Mouse (Mus musculus) myocyte (in vitro differentiated cells): Measurements from ENCODE around the gene Trpm6. TPM values are rescaled to one million over a fixed set of nuclear protein-coding genes. Genes with fewer than 3 reads are reported as not detected.
A peak's percentile ranks its signal among the peaks of the same experiment; 100 is the strongest.

Experiments used
- H3K27me3 ChIP-seq: one replicate; pipeline ENCODE4 v1.6.1; 2011; ENCODE audit not compliant: control insufficient read depth, insufficient read depth, insufficient read length
- H3K36me3 ChIP-seq: one replicate; pipeline ENCODE4 v1.6.1; 2011; ENCODE audit not compliant: control insufficient read depth, insufficient read depth
- H3K4me2 ChIP-seq: one replicate; pipeline ENCODE4 v1.6.1; 2011; ENCODE audit warnings: low read depth, control low read depth
- H3K4me3 ChIP-seq: one replicate; pipeline ENCODE4 v1.5.1; 2011; ENCODE audit warnings: mild to moderate bottlenecking, control low read depth, moderate library complexity
- H3K79me2 ChIP-seq: one replicate; pipeline ENCODE4 v1.6.1; 2011; ENCODE audit not compliant: control insufficient read depth, insufficient read depth
- H3ac ChIP-seq: one replicate; pipeline ENCODE4 v1.6.1; 2011; ENCODE audit not compliant: control insufficient read depth, insufficient read length
- CEBPB ChIP-seq: IDR thresholded peaks from 2 replicates; pipeline ENCODE4 v1.6.1; 2011; ENCODE audit warnings: mild to moderate bottlenecking, moderate library complexity; ENCODE audit not compliant: poor library complexity, insufficient read depth, severe bottlenecking
- E2F4 ChIP-seq: IDR thresholded peaks from one replicate; pipeline ENCODE4 v1.6.1; 2011; ENCODE audit warnings: mild to moderate bottlenecking, control low read depth, moderate library complexity; ENCODE audit not compliant: insufficient read depth
- MAX ChIP-seq: IDR thresholded peaks from one replicate; pipeline ENCODE4 v1.6.1; 2011; ENCODE audit warnings: low read depth, mild to moderate bottlenecking, control low read depth
- MYOD1 ChIP-seq, 3 experiments: IDR thresholded peaks; one replicate each; pipeline ENCODE4 v1.6.1; 2011; ENCODE audit warnings: control low read depth in 2 of 3, low read depth in 2 of 3, mild to moderate bottlenecking in 2 of 3, moderate library complexity in 1 of 3; ENCODE audit not compliant: insufficient read length in 2 of 3, control insufficient read depth in 1 of 3
- MYOG ChIP-seq, 3 experiments: IDR thresholded peaks; one replicate each; pipeline ENCODE4 v1.6.1; 2011; ENCODE audit warnings: control low read depth in 2 of 3, low read depth in 2 of 3, mild to moderate bottlenecking in 2 of 3; ENCODE audit not compliant: insufficient read length in 2 of 3, control insufficient read depth in 1 of 3, insufficient read depth in 1 of 3
- POLR2A ChIP-seq: IDR thresholded peaks from one replicate; pipeline ENCODE4 v1.6.1; 2011; ENCODE audit warnings: low read depth, mild to moderate bottlenecking, control low read depth, moderate library complexity; ENCODE audit not compliant: insufficient read length
- POLR2AphosphoS2 ChIP-seq: IDR thresholded peaks from one replicate; pipeline ENCODE4 v1.6.1; 2011; ENCODE audit warnings: low read depth, control low read depth; ENCODE audit not compliant: insufficient read length
- REST ChIP-seq: IDR thresholded peaks from one replicate; pipeline ENCODE4 v1.6.1; 2011; ENCODE audit warnings: mild to moderate bottlenecking, control low read depth, moderate library complexity; ENCODE audit not compliant: insufficient read depth, insufficient read length
- SRF ChIP-seq: IDR thresholded peaks from one replicate; pipeline ENCODE4 v1.6.1; 2011; ENCODE audit warnings: low read depth; ENCODE audit not compliant: control insufficient read depth, insufficient read length
- TCF12 ChIP-seq: IDR thresholded peaks from one replicate; pipeline ENCODE4 v1.6.1; 2011; ENCODE audit warnings: mild to moderate bottlenecking, control low read depth; ENCODE audit not compliant: poor library complexity, insufficient read depth, severe bottlenecking
- TCF3 ChIP-seq: IDR thresholded peaks from one replicate; pipeline ENCODE4 v1.6.1; 2011; ENCODE audit warnings: low read depth, control low read depth; ENCODE audit not compliant: insufficient read length
- USF1 ChIP-seq: IDR thresholded peaks from one replicate; pipeline ENCODE4 v1.6.1; 2011; ENCODE audit warnings: low read depth, mild to moderate bottlenecking, control low read depth, moderate library complexity
- polyA plus RNA-seq: library from polyadenylated mRNA; unstranded; fragments of >200 nt; fragmentation: generic; extraction: Trizol; gene quantifications from one replicate; pipeline ENCODE4 v1.2.1, GENCODE M21; 2012; ENCODE audit warnings: missing spikeins

Trpm6 gene
- polyA plus RNA-seq, 1 experiment, result 0.08 TPM

DNA sequence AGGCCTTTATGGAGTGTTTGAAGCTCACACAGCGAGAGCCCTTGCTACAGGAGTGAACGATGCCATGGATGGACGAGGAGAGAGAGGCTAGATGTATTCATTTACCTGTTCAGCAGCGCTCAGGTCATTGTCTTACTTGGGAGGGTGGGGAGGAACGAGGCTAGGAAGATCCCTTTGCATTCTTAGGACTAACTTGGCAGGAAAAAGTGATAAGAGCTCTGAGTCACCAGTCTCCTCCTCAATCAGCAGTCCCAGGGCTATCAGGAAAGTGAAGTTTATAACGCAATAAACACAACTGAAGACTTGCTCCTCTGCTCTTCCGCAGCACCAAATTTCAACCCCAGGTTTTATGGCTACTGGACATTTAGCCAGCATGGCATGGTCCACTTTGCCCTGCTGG is 19.5 kb upstream of the Trpm6 start:
- no peaks in the 10 kb centered on the region for H3K27me3 ChIP-seq
- no peak overlapping the region for H3K4me3 ChIP-seq
- no peak overlapping the region for H3ac ChIP-seq
- no peak for TF ChIP-seq POLR2AphosphoS2
- no peak for TF ChIP-seq USF1
- TF ChIP-seq TCF3, result no peak
- no peak for TF ChIP-seq SRF
- no peak for TF ChIP-seq REST
- no peak for TF ChIP-seq MYOD1 (IDR thresholded peaks at IDR 0.05; ENCODE audit: control insufficient read depth in 1 of 3, insufficient read length in 2 of 3, low read depth in 2 of 3)
- no peaks in the 10 kb centered on the region for H3K79me2 ChIP-seq
- H3K36me3 ChIP-seq, result no peaks in the 10 kb centered on the region
- H3K4me2 ChIP-seq, result no peak overlapping the region

DNA sequence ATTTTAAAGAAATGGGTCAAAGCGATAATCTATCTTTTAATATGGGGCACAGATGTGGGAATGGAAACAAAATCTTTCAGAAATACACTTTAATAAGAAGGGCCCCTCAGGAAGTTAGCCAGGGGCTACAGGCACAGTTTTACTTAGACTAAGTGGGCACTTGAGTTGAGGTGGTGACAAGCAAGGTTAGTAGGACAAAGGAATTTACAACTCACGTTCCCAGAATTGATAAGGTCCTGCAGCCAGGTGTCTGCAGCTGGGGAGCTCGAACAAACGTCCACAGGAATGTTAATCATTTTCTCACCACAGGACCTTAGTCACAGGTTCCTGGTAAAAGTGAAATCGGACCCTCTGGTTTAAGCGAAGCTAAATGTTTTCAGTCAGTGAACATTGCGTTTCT is 18.7 kb upstream of the Trpm6 start:
- H3K4me3 ChIP-seq, result no peak overlapping the region
- H3K79me2 ChIP-seq, result no peaks in the 10 kb centered on the region
- no peak overlapping the region for H3K4me2 ChIP-seq
- H3K27me3 ChIP-seq, result no peaks in the 10 kb centered on the region
- no peak overlapping the region for H3ac ChIP-seq
- no peak for TF ChIP-seq TCF12
- TF ChIP-seq USF1, result no peak
- no peak for TF ChIP-seq POLR2AphosphoS2
- TF ChIP-seq MYOD1 (IDR thresholded peaks at IDR 0.05; ENCODE audit: control insufficient read depth in 1 of 3, insufficient read length in 2 of 3, low read depth in 2 of 3), result no peak
- no peak for TF ChIP-seq CEBPB
- no peak for TF ChIP-seq E2F4
- no peak for TF ChIP-seq REST
- no peak for TF ChIP-seq MAX
- no peak for TF ChIP-seq POLR2A
- no peak for TF ChIP-seq TCF3
- TF ChIP-seq MYOG (IDR thresholded peaks at IDR 0.05; ENCODE audit: control insufficient read depth in 1 of 3, insufficient read depth in 1 of 3, insufficient read length in 2 of 3, low read depth in 2 of 3), result no peak
- no peaks in the 10 kb centered on the region for H3K36me3 ChIP-seq

DNA sequence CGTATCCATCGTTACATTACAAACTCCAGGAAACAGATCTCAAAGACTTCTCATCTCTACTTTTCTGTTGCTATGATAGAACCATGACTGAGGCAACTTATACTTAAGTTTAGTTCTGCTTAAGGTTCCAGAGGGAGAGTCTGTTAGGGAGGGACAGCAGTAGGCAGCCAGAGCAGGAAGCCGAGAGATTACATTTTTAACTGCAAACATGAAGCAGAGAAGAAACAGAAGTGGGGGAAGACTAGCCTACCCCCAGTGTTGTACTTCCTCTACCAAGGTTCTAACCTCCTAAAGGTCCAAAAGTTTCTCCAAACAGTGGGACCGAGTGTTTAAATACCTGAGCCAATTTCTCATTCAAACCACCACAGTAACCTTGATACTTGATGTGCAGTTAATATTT is 13.9 kb upstream of the Trpm6 start:
- no peak overlapping the region for H3K4me2 ChIP-seq
- H3K36me3 ChIP-seq, result no peaks in the 10 kb centered on the region
- no peaks in the 10 kb centered on the region for H3K79me2 ChIP-seq
- TF ChIP-seq POLR2A (no peak), E2F4 (no peak), POLR2AphosphoS2 (no peak), USF1 (no peak), SRF (no peak), CEBPB (no peak), MYOG (IDR thresholded peaks at IDR 0.05; ENCODE audit: control insufficient read depth in 1 of 3, insufficient read depth in 1 of 3, insufficient read length in 2 of 3, low read depth in 2 of 3) (no peak)
- no peak overlapping the region for H3K4me3 ChIP-seq
- H3K27me3 ChIP-seq, result no peaks in the 10 kb centered on the region
- no peak overlapping the region for H3ac ChIP-seq

DNA sequence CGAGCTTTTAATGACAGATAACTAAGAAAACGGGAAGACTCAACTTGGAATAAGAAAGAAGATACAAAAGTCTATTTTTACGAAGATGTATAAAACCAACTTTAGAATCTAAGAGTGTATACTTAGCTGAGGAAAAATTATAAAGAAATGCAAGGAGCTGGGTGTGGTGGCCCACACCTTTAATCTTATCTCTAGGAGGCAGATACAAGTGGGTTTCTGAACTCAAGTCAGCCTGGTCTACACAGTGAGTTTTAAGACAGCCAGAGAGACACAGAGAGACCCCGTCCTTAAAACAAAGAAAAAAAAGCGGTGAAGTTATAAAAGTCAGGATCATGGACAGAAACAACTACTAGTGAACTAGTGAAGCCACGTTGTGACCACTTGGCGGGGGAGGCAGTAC is 10.6 kb upstream of the Trpm6 start:
- Histone ChIP-seq H3K4me2 (no peak overlapping the region), H3K4me3 (no peak overlapping the region), H3K79me2 (no peaks in the 10 kb centered on the region), H3K27me3 (no peaks in the 10 kb centered on the region), H3K36me3 (no peaks in the 10 kb centered on the region), H3ac (no peak overlapping the region)
- no peak for TF ChIP-seq MYOD1 (IDR thresholded peaks at IDR 0.05; ENCODE audit: control insufficient read depth in 1 of 3, insufficient read length in 2 of 3, low read depth in 2 of 3)
- no peak for TF ChIP-seq MAX
- no peak for TF ChIP-seq CEBPB
- TF ChIP-seq MYOG (IDR thresholded peaks at IDR 0.05; ENCODE audit: control insufficient read depth in 1 of 3, insufficient read depth in 1 of 3, insufficient read length in 2 of 3, low read depth in 2 of 3), result no peak
- no peak for TF ChIP-seq REST

DNA sequence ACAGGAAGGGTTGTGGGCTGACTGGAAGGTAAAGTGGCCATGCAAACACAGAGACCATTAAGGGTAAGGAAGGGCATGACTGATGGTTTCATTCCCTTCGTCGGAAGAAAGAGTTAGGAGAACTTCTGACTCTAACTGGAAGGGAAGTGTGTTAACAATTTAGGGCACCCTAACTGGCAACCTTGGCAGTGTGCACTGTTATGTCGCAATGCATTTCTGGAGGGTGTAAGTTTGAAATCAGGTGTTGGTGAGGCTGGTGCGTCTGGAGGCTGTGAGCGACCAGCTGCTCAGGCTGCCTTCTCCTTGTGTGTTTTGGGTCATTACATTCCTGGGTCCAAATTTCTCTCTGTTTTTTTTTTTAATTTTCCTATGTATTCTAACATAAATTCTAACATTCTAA is 5.8 kb upstream of the Trpm6 start:
- Histone ChIP-seq H3K79me2 (no peaks in the 10 kb centered on the region), H3ac (no peak overlapping the region), H3K27me3 (no peaks in the 10 kb centered on the region), H3K4me2 (no peak overlapping the region), H3K4me3 (no peak overlapping the region), H3K36me3 (no peaks in the 10 kb centered on the region)
- TF ChIP-seq CEBPB, result peak; percentile 59
- no peak for TF ChIP-seq REST
- TF ChIP-seq E2F4, result no peak
- TF ChIP-seq MAX, result no peak
- no peak for TF ChIP-seq USF1
